Mouse (Mus musculus) hindbrain, embryonic 12.5 days (tissue): Measurements from ENCODE around the gene Pdk4. TPM values are rescaled to one million over a fixed set of nuclear protein-coding genes. Genes with fewer than 3 reads are reported as not detected.

Experiments
- ATAC-seq: fragments of 200-750 bp; cut with Nextera tagmentation; 2 replicates; pipeline ENCODE4 v1.8.0; 2017; ENCODE audit warnings: moderate TSS enrichment; ENCODE audit not compliant: low FRiP score
- H3K27ac ChIP-seq: fragments of 300-500 bp; sonication (generic); 2 replicates; pipeline ENCODE4 v1.5.1; 2016; ENCODE audit warnings: mild to moderate bottlenecking
- H3K27me3 ChIP-seq: fragments of 300-500 bp; sonication (generic); 2 replicates; pipeline ENCODE4 v1.6.1; 2016; ENCODE audit warnings: mild to moderate bottlenecking
- H3K36me3 ChIP-seq: fragments of 300-500 bp; sonication (generic); 2 replicates; pipeline ENCODE4 v1.6.1; 2016; ENCODE audit warnings: mild to moderate bottlenecking
- H3K4me1 ChIP-seq: fragments of 300-500 bp; sonication (generic); 2 replicates; pipeline ENCODE4 v1.6.1; 2016
- H3K4me2 ChIP-seq: fragments of 300-500 bp; sonication (generic); replicated peaks from 2 replicates; pipeline ENCODE4 v1.6.1; 2016; ENCODE audit warnings: mild to moderate bottlenecking
- H3K4me3 ChIP-seq: fragments of 300-500 bp; sonication (generic); 2 replicates; pipeline ENCODE4 v1.5.1; 2016; ENCODE audit warnings: mild to moderate bottlenecking
- H3K9ac ChIP-seq: fragments of 300-500 bp; sonication (generic); 2 replicates; pipeline ENCODE4 v1.6.1; 2016; ENCODE audit warnings: mild to moderate bottlenecking, moderate library complexity
- H3K9me3 ChIP-seq: fragments of 300-500 bp; sonication (generic); replicated peaks from 2 replicates; pipeline ENCODE4 v1.6.1; 2016; ENCODE audit warnings: mild to moderate bottlenecking
- WGBS: fragments of 180-500 bp; shearing (Covaris S2); methylation state at CpG from one replicate; pipeline ENCODE4 v1.1.7; 2016; 5-methylcytosine and 5-hydroxymethylcytosine counted together
- polyA plus RNA-seq: library from polyadenylated mRNA; unstranded; fragments of >200 nt; fragmentation: Nextera tagmentation; extraction: Ambion mirVana; gene quantifications from 2 replicates; pipeline ENCODE4 v1.2.1, GENCODE M21; 2016

Pdk4 gene
- polyA plus RNA-seq, 1 experiment from 2014 or later: 1.6 TPM

DNA sequence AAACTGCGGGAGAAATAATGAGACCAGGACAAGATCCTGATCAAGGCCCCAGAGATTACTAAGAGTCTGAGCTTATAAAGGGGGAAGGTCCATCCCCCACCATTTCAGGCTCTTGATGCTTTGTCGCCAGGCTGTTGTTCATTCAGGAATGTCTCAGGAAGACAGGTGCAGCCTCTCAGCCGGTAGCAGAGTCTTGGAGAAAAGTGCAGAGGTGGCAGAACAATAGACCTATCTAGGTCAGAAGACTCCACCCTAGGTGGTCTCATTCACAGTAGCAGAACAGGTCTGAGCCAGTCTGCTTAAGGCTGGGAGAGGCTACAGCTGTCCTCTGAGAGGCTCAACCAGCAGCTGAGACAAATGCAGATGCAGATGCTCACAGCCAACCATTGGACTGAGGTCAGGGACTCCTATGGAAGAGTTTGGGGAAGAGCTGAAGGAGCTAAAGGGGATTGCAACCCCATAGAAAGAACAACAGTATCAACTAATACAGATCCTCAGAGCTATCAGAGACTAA is 13.8 kb downstream of the Pdk4 start:
- H3K9ac ChIP-seq: no peak overlapping the region
- no peaks in the 10 kb centered on the region for H3K27me3 ChIP-seq
- H3K4me2 ChIP-seq: no peak overlapping the region
- no peak overlapping the region for H3K4me3 ChIP-seq
- H3K9me3 ChIP-seq: no peaks in the 10 kb centered on the region
- H3K4me1 ChIP-seq: no peaks in the 10 kb centered on the region
- no peak for ATAC-seq
- no peaks in the 10 kb centered on the region for H3K36me3 ChIP-seq
- H3K27ac ChIP-seq: no peak overlapping the region
- WGBS: 61% methylated on average over 3 of the region's 3 CpGs

DNA sequence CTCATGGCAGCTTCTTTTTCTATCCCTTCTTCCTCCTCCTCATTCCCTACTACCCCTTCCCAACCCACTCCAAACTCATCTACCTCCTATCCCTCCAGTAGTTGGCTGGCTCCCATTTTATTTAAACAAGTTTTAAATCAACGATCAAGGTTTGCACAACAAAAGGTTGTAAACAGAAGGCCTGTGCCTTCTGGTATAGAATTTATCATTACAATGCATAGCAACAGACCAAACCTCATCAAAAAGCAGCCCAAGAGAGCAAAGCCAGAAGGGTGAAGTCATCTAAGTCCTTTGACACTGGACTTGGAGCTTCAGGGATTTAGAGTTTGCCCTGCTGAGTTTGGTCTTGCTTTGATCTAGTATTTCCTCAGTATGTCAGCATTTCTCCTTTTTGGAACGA is 15.0 kb downstream of the Pdk4 start:
- ATAC-seq: no peak
- H3K27ac ChIP-seq: no peak overlapping the region
- H3K9me3 ChIP-seq: no peaks in the 10 kb centered on the region
- no peak overlapping the region for H3K4me2 ChIP-seq
- H3K36me3 ChIP-seq: no peaks in the 10 kb centered on the region
- no peak overlapping the region for H3K9ac ChIP-seq
- H3K27me3 ChIP-seq: no peaks in the 10 kb centered on the region
- no peak overlapping the region for H3K4me3 ChIP-seq
- 92% methylated on average over 2 of the region's 2 CpGs for WGBS
- H3K4me1 ChIP-seq: no peaks in the 10 kb centered on the region

DNA sequence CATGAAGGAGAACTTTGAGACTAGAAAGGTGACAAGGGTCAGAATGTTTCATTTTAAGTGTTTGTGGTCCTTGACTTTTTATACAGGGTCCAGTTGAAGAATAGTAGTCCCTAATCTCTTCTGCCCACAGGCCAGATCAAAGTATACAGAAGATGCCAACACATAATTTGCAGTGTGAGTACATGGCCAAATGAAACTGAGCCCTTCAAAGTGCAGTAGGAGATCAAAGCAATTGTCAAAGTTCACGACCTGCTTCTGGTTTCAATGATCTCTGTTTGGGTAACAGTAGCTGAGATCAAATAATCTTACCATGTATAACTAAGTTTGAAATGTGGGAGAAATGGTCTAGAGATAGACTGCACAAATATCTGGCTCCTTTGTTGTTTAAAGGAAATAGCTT is 22.1 kb downstream of the Pdk4 start:
- Histone ChIP-seq H3K36me3 (no peaks in the 10 kb centered on the region), H3K4me1 (no peaks in the 10 kb centered on the region), H3K4me3 (no peak overlapping the region), H3K27ac (no peak overlapping the region), H3K9me3 (no peaks in the 10 kb centered on the region), H3K27me3 (no peaks in the 10 kb centered on the region), H3K9ac (no peak overlapping the region), H3K4me2 (no peak overlapping the region)
- no peak for ATAC-seq
- WGBS: 74% methylated on average over 1 of the region's 1 CpGs

DNA sequence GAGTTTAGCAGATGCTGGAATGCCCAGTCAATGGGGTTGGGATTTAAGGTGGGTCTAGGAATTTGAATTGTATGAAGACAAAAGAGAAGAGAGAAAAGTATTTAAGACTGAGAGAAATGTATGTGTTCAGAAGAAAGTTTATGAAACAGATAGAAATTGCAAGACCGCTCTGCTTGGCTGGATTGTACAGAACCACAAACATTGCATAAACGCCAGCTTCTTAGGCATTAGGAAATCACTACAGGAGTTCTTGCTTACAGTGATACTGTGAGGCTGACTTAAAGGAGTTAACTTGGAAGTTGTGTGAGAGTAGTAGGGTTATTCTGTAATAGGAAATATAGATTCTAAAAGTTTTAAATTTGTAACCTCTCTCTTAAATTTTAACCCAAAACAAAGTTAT is 23.4 kb downstream of the Pdk4 start:
- WGBS: 93% methylated on average over 2 of the region's 2 CpGs

DNA sequence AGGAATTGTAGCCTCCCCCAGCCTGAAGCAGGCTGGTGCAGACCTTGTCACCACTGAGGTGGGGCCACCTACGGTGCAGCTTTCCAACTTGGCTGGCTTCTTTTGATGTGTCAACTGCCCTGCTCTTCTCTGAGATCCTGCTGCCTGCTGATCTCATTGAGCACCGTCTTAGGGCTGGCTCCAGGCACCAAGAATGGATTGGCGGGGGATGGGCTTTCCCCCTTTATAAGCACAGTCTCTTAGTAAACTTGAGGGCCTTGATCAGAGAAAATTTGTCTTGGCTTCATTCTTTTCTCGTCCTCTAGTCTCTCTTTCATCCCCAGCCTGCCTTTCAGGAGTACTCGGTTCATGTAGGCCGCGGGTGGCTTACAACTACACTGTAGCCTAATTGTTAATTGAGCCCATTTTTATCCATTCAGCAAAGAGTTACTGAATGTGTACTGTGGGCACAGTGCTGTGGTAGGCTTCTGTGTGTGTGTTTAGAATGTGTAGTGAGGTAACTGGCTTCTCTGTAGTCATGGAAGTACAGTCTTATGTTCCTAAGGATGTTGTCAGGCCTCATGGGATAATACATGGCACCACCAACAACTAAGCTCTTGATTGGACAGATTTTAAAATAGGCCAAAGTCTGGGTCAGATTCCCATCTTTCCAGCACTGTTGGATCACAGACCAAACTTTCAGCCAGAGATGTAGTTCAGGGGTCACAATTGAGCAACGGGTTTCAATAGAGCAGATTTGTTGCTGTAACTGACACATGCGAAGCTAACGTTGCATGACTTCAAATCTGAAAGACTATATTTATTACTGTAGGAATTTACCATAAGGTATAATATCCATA is 25.4 kb downstream of the Pdk4 start:
- H3K4me2 ChIP-seq: no peak overlapping the region

More for the DNA sequence above, 23.4 kb downstream of the Pdk4 start:
- no peak for ATAC-seq
- Histone ChIP-seq H3K4me2 (no peak overlapping the region), H3K9ac (no peak overlapping the region), H3K27me3 (no peaks in the 10 kb centered on the region), H3K9me3 (no peaks in the 10 kb centered on the region), H3K27ac (no peak overlapping the region), H3K36me3 (no peaks in the 10 kb centered on the region), H3K4me1 (no peaks in the 10 kb centered on the region), H3K4me3 (no peak overlapping the region)

DNA sequence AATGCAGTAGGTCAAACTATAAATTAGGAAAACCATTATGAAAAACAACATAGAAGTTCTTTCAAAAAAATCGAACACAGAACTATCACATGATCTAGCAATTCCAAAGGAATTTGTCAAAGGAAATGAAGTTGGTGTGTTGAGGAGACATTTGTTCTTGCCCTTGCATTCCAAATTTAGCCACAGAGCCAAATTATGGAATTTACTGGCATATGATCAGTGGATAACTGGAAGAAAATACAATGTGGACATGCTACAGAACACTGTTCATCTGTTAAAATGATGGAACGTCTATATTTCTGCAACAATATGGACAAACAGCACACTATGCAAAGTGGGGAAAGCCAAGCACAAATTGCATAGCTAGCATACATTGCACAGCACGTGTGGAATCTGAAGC is 40.3 kb downstream of the Pdk4 start:
- ATAC-seq: no peak

More for the DNA sequence above, 25.4 kb downstream of the Pdk4 start:
- no peak overlapping the region for H3K9ac ChIP-seq
- H3K36me3 ChIP-seq: no peaks in the 10 kb centered on the region
- no peak overlapping the region for H3K27ac ChIP-seq
- no peaks in the 10 kb centered on the region for H3K27me3 ChIP-seq
- H3K9me3 ChIP-seq: no peaks in the 10 kb centered on the region
- no peak overlapping the region for H3K4me3 ChIP-seq
- no peaks in the 10 kb centered on the region for H3K4me1 ChIP-seq
- 75% methylated on average over 10 of the region's 10 CpGs for WGBS
- no peak for ATAC-seq

DNA sequence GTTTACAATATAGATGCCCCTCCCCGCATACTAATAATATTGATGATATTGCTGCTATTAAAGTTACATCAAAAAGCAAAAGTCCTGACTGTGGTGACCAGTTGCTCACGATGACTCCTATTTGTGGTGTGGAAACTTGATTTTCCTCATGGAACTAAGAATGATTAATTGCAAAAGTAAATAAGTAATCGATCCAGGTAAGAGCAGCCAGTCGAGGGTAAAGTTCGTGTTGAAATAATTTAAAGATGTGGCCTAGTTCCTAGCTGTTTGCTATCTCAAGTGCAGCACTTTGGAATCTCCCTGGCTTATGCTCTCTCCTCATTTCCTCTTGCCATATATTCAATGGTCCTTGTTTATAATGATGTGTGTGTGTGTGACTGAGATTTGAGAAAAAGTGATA is 46.2 kb downstream of the Pdk4 start:
- no peaks in the 10 kb centered on the region for H3K4me1 ChIP-seq
- no peak overlapping the region for H3K4me3 ChIP-seq
- H3K4me2 ChIP-seq: no peak overlapping the region
- no peaks in the 10 kb centered on the region for H3K36me3 ChIP-seq
- H3K9ac ChIP-seq: no peak overlapping the region
- 92% methylated on average over 5 of the region's 5 CpGs for WGBS
- no peak overlapping the region for H3K27ac ChIP-seq
- H3K9me3 ChIP-seq: no peaks in the 10 kb centered on the region
- no peaks in the 10 kb centered on the region for H3K27me3 ChIP-seq
- ATAC-seq: no peak

More for the DNA sequence above, 40.3 kb downstream of the Pdk4 start:
- H3K4me3 ChIP-seq: no peak overlapping the region
- H3K27me3 ChIP-seq: no peaks in the 10 kb centered on the region
- no peak overlapping the region for H3K4me2 ChIP-seq
- no peaks in the 10 kb centered on the region for H3K36me3 ChIP-seq
- no peaks in the 10 kb centered on the region for H3K4me1 ChIP-seq
- H3K27ac ChIP-seq: no peak overlapping the region
- H3K9ac ChIP-seq: no peak overlapping the region
- 84% methylated on average over 3 of the region's 3 CpGs for WGBS
- no peaks in the 10 kb centered on the region for H3K9me3 ChIP-seq

DNA sequence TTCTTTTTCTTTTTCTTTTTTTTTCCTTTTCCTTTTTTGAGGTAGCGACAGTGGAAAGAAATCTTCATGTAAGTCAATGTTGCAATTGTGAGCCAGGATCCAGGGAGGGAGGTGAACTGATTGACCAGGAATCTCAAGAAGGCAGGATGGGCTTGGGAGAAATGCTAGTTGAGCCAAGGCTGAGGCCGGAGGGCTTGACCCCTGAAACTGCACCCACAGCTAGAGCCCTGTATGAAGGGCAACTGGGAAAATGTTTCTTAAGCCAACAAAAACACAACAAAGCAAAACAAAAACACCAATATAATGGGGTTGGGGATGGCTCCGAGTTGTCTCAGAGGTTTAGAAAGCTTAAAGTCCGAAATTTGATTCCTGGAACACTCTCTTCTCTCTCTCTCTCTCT is 47.7 kb downstream of the Pdk4 start:
- ATAC-seq: no peak
- Histone ChIP-seq H3K27me3 (no peaks in the 10 kb centered on the region), H3K4me2 (no peak overlapping the region), H3K4me3 (no peak overlapping the region), H3K4me1 (no peaks in the 10 kb centered on the region), H3K36me3 (no peaks in the 10 kb centered on the region), H3K9me3 (no peaks in the 10 kb centered on the region), H3K27ac (no peak overlapping the region), H3K9ac (no peak overlapping the region)
- 52% methylated on average over 4 of the region's 4 CpGs for WGBS

DNA sequence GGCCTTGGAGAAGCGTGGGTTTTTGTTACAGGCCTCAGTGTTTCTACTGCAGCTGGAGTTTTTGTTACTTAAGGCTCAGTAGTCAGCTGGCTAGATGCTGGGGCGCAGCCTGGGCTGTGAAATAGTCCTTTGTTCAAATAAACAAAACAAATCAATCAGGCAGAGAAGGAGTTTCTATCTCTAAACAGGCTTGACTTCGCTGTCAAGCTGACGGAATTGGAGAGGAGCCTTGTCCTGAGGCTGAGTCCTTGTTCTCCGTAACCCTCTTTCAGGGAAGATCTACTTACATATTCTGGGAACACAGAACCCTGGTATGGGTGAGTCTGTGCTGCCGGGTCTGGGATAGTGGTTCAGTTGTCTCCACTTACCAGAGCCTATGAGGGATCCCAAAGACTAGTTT is 48.6 kb downstream of the Pdk4 start:
- H3K9ac ChIP-seq: no peak overlapping the region
- peak overlapping the region; percentile 14; the same call in 1 of the 2 replicates for H3K27ac ChIP-seq
- ATAC-seq: peak; percentile 85
- no peak overlapping the region for H3K4me3 ChIP-seq
- H3K4me2 ChIP-seq: no peak overlapping the region
- WGBS: 22% methylated on average over 6 of the region's 6 CpGs
- no peaks in the 10 kb centered on the region for H3K9me3 ChIP-seq
- no peaks in the 10 kb centered on the region for H3K27me3 ChIP-seq
- H3K36me3 ChIP-seq: no peaks in the 10 kb centered on the region
- H3K4me1 ChIP-seq: peaks cover 7% of the 10 kb centered on the region; the same call in 1 of the 2 replicates

DNA sequence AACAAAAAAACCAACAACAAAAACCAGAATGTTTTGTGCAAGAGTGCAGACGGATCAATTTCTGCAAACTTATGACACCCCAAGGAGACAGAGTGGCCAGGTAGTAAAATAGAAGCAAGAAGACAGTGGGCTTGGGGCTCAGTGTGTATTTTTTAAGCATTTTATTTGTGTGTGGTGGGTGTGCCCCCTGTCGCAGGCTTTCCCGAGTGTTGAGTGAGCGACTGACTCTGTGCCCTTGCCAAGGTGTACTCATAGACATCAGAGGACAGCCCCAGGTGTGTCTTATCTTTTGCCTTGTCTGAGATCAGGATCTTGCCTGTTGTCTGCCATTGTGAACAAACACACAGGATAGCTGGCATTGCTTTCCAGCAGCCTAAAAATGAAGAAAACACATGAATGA is 49.1 kb downstream of the Pdk4 start:
- Histone ChIP-seq H3K9ac (no peak overlapping the region), H3K27me3 (no peaks in the 10 kb centered on the region), H3K9me3 (no peaks in the 10 kb centered on the region), H3K27ac (no peak overlapping the region), H3K36me3 (no peaks in the 10 kb centered on the region), H3K4me3 (no peak overlapping the region), H3K4me1 (peaks cover 7% of the 10 kb centered on the region; the same call in 1 of the 2 replicates), H3K4me2 (no peak overlapping the region)
- WGBS: 77% methylated on average over 4 of the region's 4 CpGs
- ATAC-seq: no peak

DNA sequence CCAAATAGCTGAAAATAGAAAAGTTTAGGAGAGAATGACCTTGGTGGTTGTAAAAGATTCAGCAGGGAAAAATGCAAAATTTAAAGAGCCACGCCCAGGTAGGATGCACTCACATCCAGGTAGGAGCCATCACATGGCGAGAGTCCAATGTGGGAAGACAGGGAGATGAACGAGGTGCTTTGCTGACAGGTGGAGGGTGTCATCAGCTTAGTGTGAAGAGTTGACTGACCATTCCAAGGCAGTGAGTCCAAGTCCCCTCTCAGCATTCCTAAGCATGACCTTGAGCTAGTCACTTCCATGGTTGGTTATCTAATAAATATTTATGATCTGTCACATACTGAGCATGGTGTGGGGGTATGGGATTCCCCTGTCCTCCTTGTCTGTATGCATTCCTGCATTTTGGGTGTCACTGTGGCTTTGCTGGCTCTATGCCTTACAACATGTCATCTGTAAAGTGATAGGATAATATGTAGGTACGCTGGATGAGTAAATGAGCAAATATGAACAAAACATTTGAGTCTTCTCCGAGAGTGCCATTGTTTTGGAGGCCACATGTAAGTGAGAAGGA is 51.7 kb downstream of the Pdk4 start:
- no peaks in the 10 kb centered on the region for H3K36me3 ChIP-seq
- no peaks in the 10 kb centered on the region for H3K27me3 ChIP-seq
- peaks cover 7% of the 10 kb centered on the region; the same call in 1 of the 2 replicates for H3K4me1 ChIP-seq
- WGBS: 94% methylated on average over 5 of the region's 5 CpGs
- no peak overlapping the region for H3K4me2 ChIP-seq
- ATAC-seq: no peak
- no peak overlapping the region for H3K4me3 ChIP-seq
- no peaks in the 10 kb centered on the region for H3K9me3 ChIP-seq
- no peak overlapping the region for H3K9ac ChIP-seq
- no peak overlapping the region for H3K27ac ChIP-seq

DNA sequence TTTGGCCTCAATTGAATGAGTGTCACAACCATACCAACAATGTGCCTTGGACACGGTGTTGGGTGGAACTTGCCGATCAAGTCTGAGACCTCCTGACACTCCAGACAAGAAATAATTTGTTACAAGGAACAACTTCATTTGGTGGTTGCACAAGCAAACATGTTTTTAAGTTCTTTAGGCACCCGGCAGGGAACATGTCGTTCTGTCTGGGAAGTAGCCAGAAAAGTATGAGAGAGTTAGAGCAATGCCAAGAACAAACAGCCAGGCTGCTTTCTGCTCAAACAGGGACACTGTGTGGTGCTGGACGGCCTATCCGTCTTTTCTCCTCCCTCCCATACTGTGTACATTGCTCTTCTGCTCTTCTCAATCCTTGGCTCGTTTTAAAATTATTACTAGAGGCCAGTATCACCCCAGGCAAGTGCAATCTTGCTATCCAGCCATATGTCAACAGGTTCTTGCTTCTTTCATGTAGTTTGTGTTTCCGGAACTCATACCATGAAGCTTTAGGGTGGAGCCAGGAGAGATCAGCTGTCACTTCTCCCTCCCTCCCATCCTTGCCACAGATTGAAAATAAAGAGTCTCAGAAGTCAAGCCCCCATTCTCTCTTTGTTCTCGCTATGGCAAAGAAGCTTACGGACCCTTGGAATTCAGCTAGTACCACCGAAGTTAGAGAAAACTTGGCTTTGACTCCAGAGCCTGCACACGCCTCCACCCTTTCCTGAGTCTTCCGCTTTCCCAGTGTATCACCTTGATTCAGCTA is 52.8 kb downstream of the Pdk4 start:
- H3K36me3 ChIP-seq: no peaks in the 10 kb centered on the region
- H3K27ac ChIP-seq: no peak overlapping the region
- no peak overlapping the region for H3K9ac ChIP-seq
- peaks cover 7% of the 10 kb centered on the region; the same call in 1 of the 2 replicates for H3K4me1 ChIP-seq
- 34% methylated on average over 13 of the region's 13 CpGs for WGBS
- no peak for ATAC-seq
- no peaks in the 10 kb centered on the region for H3K9me3 ChIP-seq
- H3K4me2 ChIP-seq: peak overlapping the region; percentile 24
- H3K4me3 ChIP-seq: no peak overlapping the region
- no peaks in the 10 kb centered on the region for H3K27me3 ChIP-seq
